Mouse (Mus musculus) B cell, adult 67 days (primary cell): Measurements from ENCODE around the gene Hist1h2bj. TPM values are rescaled to one million over a fixed set of nuclear protein-coding genes. Genes with fewer than 3 reads are reported as not detected.

Source experiments
- total RNA-seq, 2 experiments: library from RNA; stranded (reverse); gene quantifications; 4 replicates each; pipeline ENCODE4 v1.2.4; 2023

The Hist1h2bj gene
- total RNA-seq, result 100 to 1,000 TPM in 1 of 2 experiments, 10 to 100 TPM in 1; 96.7 to 143 TPM

DNA sequence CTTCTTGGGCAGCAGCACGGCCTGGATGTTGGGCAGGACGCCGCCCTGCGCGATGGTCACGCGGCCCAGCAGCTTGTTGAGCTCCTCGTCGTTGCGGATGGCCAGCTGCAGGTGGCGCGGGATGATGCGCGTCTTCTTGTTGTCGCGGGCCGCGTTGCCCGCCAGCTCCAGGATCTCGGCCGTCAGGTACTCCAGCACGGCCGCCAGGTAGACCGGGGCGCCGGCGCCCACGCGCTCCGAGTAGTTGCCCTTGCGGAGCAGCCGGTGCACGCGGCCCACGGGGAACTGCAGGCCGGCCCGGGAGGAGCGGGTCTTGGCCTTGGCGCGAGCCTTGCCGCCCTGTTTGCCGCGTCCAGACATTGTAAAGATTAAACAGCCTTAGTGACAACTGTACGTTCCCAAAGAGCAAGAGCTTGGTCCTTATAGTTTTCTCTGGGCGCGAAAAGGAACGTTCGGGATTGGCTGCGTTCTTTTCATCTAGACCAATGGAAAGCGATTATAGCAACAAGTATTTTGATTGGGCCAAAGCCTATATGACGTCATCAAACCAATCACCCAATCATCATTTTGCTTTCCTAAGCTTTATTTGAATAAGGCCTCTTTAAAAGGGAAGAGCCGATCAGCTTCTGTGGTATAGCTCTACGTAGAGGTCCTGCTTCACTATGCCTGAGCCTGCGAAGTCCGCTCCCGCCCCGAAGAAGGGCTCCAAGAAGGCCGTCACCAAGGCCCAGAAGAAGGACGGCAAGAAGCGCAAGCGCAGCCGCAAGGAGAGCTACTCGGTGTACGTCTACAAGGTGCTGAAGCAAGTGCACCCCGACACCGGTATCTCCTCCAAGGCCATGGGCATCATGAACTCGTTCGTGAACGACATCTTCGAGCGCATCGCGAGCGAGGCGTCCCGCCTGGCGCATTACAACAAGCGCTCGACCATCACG lies at the start of gene Hist1h2bj, which contains the start of gene Hist1h2ag:
TSS of gene Hist1h2bj (plus strand) at position 647 of the 935 bp plus-strand sequence.
TSS of gene Hist1h2ag (minus strand) at position 377 of the 935 bp plus-strand sequence.

DNA sequence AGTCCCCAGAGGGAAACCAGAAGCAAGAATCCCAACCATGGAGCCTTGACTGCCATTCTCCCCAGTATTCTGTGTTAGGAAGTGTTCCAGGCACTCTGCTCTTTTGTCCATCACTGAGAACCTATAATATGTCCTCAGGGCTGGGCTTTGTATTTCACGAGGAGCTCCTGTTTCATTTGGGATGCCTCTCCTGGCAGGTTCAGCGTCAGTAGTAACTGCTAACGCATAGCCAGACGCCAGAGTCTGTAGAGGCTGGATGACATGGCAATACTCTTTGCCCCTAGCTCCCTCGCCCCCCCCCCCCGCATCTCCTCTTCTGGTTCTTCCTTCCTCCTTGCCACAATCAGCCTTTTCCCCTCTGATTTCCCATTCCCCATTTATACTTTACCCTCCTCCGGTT lies 33.4 kb upstream of the Hist1h2bj start, which contains the start of gene Prss16:
TSS of gene Prss16 (minus strand) at position 101 of the 400 bp plus-strand sequence.

DNA sequence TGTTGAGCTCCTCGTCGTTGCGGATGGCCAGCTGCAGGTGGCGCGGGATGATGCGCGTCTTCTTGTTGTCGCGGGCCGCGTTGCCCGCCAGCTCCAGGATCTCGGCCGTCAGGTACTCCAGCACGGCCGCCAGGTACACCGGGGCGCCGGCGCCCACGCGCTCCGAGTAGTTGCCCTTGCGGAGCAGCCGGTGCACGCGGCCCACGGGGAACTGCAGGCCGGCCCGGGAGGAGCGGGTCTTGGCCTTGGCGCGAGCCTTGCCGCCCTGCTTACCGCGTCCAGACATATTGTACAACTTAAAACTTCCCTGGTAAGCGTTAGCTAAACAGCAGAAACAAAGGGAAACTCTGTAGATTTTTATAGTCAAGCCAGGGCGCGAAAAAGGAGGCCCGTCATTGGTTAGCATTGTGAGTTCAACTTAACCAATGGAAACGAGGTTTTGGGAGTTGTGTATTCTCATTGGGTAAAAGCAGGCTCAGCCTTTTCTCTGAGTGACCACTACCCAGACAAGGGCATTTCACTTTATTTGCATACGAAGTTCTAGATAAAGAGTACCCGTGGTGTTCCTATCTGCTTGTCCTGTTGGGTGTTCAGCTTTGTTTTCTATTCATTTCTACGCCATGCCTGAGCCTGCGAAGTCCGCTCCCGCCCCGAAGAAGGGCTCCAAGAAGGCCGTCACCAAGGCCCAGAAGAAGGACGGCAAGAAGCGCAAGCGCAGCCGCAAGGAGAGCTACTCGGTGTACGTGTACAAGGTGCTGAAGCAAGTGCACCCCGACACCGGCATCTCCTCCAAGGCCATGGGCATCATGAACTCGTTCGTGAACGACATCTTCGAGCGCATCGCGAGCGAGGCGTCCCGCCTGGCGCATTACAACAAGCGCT lies 7.5 kb upstream of the Hist1h2bj start, which contains the start of the genes Hist1h2ah and Hist1h2bk:
TSS of gene Hist1h2ah (minus strand) at position 302 of the 882 bp plus-strand sequence.
TSS of gene Hist1h2bk (plus strand) at position 604 of the 882 bp plus-strand sequence.

DNA sequence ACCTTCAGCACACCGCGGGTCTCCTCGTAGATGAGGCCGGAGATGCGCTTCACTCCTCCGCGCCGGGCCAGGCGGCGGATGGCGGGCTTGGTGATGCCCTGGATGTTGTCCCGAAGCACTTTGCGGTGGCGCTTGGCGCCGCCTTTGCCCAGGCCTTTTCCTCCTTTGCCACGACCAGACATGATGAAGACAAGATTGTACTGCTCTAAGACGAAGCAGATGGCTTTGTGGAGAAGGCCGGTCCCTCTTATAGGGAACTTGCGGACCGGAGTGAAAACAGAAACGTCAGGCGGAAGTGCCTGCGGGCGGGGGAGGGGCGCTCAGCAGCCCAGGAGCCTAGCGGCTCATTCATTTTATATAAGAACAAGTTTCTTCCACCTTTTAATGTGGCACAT lies 1.9 kb upstream of the Hist1h2bj start, which contains the start of gene Hist1h4i:
TSS of gene Hist1h4i (minus strand) at position 221 of the 395 bp plus-strand sequence.

DNA sequence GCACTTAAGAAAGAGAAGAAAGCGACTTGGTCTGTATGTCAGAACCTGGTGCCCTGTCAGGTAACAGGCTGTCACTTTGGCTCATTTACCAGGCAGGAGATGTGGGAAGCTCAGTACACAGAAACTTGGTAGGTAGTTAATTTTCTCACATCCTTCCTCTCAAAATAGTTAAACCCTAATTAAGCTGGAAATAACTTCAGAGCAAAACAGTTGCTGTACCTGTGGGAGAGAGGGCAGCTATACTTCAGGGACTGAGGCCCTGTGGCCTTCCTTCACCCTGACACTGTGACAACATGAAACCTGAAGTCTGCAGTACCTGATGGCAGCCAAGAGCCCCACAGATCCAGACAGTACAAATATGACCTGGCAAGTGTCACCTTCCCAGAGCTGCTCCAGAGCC lies 41.1 kb downstream of the Hist1h2bj start, which contains the start of gene Vmn1r188:
TSS of gene Vmn1r188 (plus strand) at position 301 of the 400 bp plus-strand sequence.

Other genes with a start within 250 kb of the Hist1h2bj start
- 100 to 1,000 TPM; 251 to 269 TPM for gene Hist1h2bq, start 233.0 kb upstream of the Hist1h2bj start, total RNA-seq
- gene Hist1h2ao, start 232.7 kb upstream of the Hist1h2bj start, total RNA-seq, result 100 to 1,000 TPM; 319 to 332 TPM
- 100 to 1,000 TPM; 475 to 486 TPM for gene Hist1h4m, start 231.5 kb upstream of the Hist1h2bj start, total RNA-seq
- 100 to 1,000 TPM in 1 of 2 experiments, 10 to 100 TPM in 1; 62.8 to 128 TPM for gene Hist1h4n, start 211.0 kb upstream of the Hist1h2bj start, total RNA-seq
- 10 to 100 TPM; 73.3 to 83.2 TPM for gene Hist1h2ap, start 209.7 kb upstream of the Hist1h2bj start, total RNA-seq
- gene Hist1h2br, start 209.5 kb upstream of the Hist1h2bj start, total RNA-seq, result 100 to 1,000 TPM; 244 to 262 TPM
- gene Zfp184, start 98.1 kb upstream of the Hist1h2bj start, total RNA-seq, result 1 to 10 TPM; 1.5 to 2.3 TPM
- gene Pom121l2, start 62.0 kb upstream of the Hist1h2bj start, total RNA-seq, result not detected
- gene Prss16, start 33.5 kb upstream of the Hist1h2bj start, total RNA-seq, result under 1 TPM in 1 of 2 experiments, not detected in 1; 0.70 TPM
- 10 to 100 TPM; 49.1 to 92.2 TPM for gene Hist1h2ah, start 7.6 kb upstream of the Hist1h2bj start, total RNA-seq
- gene Hist1h2bk, start 7.3 kb upstream of the Hist1h2bj start, total RNA-seq, result 10 to 100 TPM; 50.9 to 62.1 TPM
- gene Hist1h4i, start 1.9 kb upstream of the Hist1h2bj start, total RNA-seq, result 100 to 1,000 TPM; 118 to 131 TPM
- gene Hist1h2ag, start 270 bp upstream of the Hist1h2bj start, total RNA-seq, result 10 to 100 TPM; 70.3 to 95.1 TPM
- gene Vmn1r188, start 41.2 kb downstream of the Hist1h2bj start, total RNA-seq, result not detected
- not detected for gene Vmn1r189, start 62.6 kb downstream of the Hist1h2bj start, total RNA-seq
- gene Vmn1r191, start 140.8 kb downstream of the Hist1h2bj start, total RNA-seq, result not detected
- gene Vmn1r192, start 147.9 kb downstream of the Hist1h2bj start, total RNA-seq, result not detected
- not detected for gene Vmn1r193, start 179.9 kb downstream of the Hist1h2bj start, total RNA-seq
- gene Vmn1r194, start 201.0 kb downstream of the Hist1h2bj start, total RNA-seq, result not detected
- not detected for gene Vmn1r195, start 227.3 kb downstream of the Hist1h2bj start, total RNA-seq
- not detected for gene Vmn1r196, start 246.7 kb downstream of the Hist1h2bj start, total RNA-seq